In genomic region chr12:80133011-80133545, GRCm38 (mm10) we compare ENCODE assay signal across 8 mouse cellular contexts. TPM values are rescaled to one million over a fixed set of nuclear protein-coding genes. Genes with fewer than 3 reads are reported as not detected.
DNase-seq lines count a peak whose midpoint lies in the region; ATAC-seq and TF ChIP-seq lines count a peak whose summit lies in the region.

No protein-coding gene starts in this region.

- H3K4me3 ChIP-seq in left cerebral cortex, adult 2 months: peak overlapping the region; percentile 84
- H3K4me3 ChIP-seq in embryonic facial prominence, embryonic 11.5 days (ENCODE audit: low read depth, low read length): no peak overlapping the region
- H3K4me3 ChIP-seq in intestine, postnatal 0 days (ENCODE audit: low read depth, low read length): peak overlapping the region; percentile 59
- H3K4me3 ChIP-seq in neural tube, embryonic 14.5 days (ENCODE audit: low read depth, low read length): 0 out of 2 replicates have a peak overlapping the region, but pooled peaks have one; percentile 53

- intact Hi-C loops in left cerebral cortex, adult 2 months (cut with DNase I): loop anchor here (5.0 kb wide), 2 partner anchors 606 to 826 kb away; no protein-coding TSS in a partner anchor
- intact Hi-C loops in left cerebral cortex, postnatal 4 days (cut with DNase I): loop anchor here (5.0 kb wide), 1 partner anchor 776 kb away; no protein-coding TSS in a partner anchor
- intact Hi-C loops in gastrocnemius, postnatal 14 days (cut with DNase I; ENCODE audit: low total_unique reads): no loop called here

- no peak overlapping the region for H3K9ac ChIP-seq in embryonic facial prominence, embryonic 11.5 days (replicated peaks; ENCODE audit: low read length)
- peak overlapping the region; percentile 89; the same call in 1 of the 2 replicates for H3K9ac ChIP-seq in intestine, postnatal 0 days (ENCODE audit: low read depth, low read length)
- no peak overlapping the region; the same call in 1 of the 2 replicates for H3K9ac ChIP-seq in neural tube, embryonic 14.5 days (replicated peaks; ENCODE audit: low read depth, low read length)

- no peak for DNase-seq in left cerebral cortex, adult 2 months (ENCODE audit: extremely low spot score in 1 of 2, low spot score in 2 of 2)
- no peak for DNase-seq in left cerebral cortex, postnatal 4 days
- DNase-seq in embryonic facial prominence, embryonic 11.5 days (ENCODE audit: low spot score): peak; percentile 20
- DNase-seq in right cerebral cortex, postnatal 4 days: no peak
- no peak for DNase-seq in layer of hippocampus, postnatal 25 days (ENCODE audit: extremely low spot score in 1 of 2, low spot score in 1 of 2)
- DNase-seq in gastrocnemius, postnatal 14 days: no peak

- ATAC-seq in embryonic facial prominence, embryonic 11.5 days (replicated peaks; ENCODE audit: insufficient number of reproducible peaks, low FRiP score, low TSS enrichment, low read depth): peak; percentile 11; the same call in 1 of the 2 replicates
- ATAC-seq in intestine, postnatal 0 days: no peak
- peak; percentile 29; the same call in 1 of the 2 replicates for ATAC-seq in neural tube, embryonic 14.5 days (ENCODE audit: low read depth)

- no peak overlapping the region for H3K4me2 ChIP-seq in embryonic facial prominence, embryonic 11.5 days (ENCODE audit: low read depth, low read length)
- H3K4me2 ChIP-seq in intestine, postnatal 0 days (replicated peaks; ENCODE audit: low read depth): peak overlapping the region; percentile 70
- H3K4me2 ChIP-seq in neural tube, embryonic 14.5 days (ENCODE audit: low read depth, low read length): peak overlapping the region; percentile 75; the same call in 1 of the 2 replicates

- H3K27ac ChIP-seq in left cerebral cortex, adult 2 months: peak overlapping the region; percentile 99
- H3K27ac ChIP-seq in embryonic facial prominence, embryonic 11.5 days (replicated peaks; ENCODE audit: low read depth, low read length): 0 out of 2 replicates have a peak overlapping the region, but pooled peaks have one; percentile 95
- H3K27ac ChIP-seq in intestine, postnatal 0 days (ENCODE audit: low read depth, low read length): peak overlapping the region; percentile 99; the same call in 1 of the 2 replicates
- H3K27ac ChIP-seq in neural tube, embryonic 14.5 days (ENCODE audit: low read depth, low read length): peak overlapping the region; percentile 94; the same call in 1 of the 2 replicates

- H3K4me1 ChIP-seq in embryonic facial prominence, embryonic 11.5 days (ENCODE audit: control insufficient read depth, insufficient read depth, low read length): peaks cover 12% of the 10 kb centered on the region
- peaks cover 13% of the 10 kb centered on the region for H3K4me1 ChIP-seq in intestine, postnatal 0 days (replicated peaks; ENCODE audit: control insufficient read depth, insufficient read depth, low read length)
- H3K4me1 ChIP-seq in neural tube, embryonic 14.5 days (ENCODE audit: control insufficient read depth, insufficient read depth, low read length): peaks cover 20% of the 10 kb centered on the region

- no peak; the same call in 1 of the 2 replicates for TF ChIP-seq CTCF in left cerebral cortex, adult 2 months (IDR thresholded peaks at IDR 0.05)
- TF ChIP-seq CTCF in intestine, postnatal 0 days (IDR thresholded peaks at IDR 0.05; ENCODE audit: low read depth): no peak

- 39% methylated on average over 9 of the region's 9 CpGs for WGBS in embryonic facial prominence, embryonic 11.5 days
- 43% methylated on average over 9 of the region's 9 CpGs for WGBS in intestine, postnatal 0 days
- whole genome bisulfite sequencing in neural tube, embryonic 14.5 days: 38% methylated on average over 9 of the region's 9 CpGs

- H3K9me3 ChIP-seq in embryonic facial prominence, embryonic 11.5 days (replicated peaks; ENCODE audit: control insufficient read depth, low read length): no peaks in the 10 kb centered on the region
- H3K9me3 ChIP-seq in intestine, postnatal 0 days (ENCODE audit: control insufficient read depth): no peaks in the 10 kb centered on the region
- no peaks in the 10 kb centered on the region for H3K9me3 ChIP-seq in neural tube, embryonic 14.5 days (ENCODE audit: control insufficient read depth, low read length)

- H3K27me3 ChIP-seq in embryonic facial prominence, embryonic 11.5 days (ENCODE audit: control insufficient read depth, insufficient read depth, low read length): no peaks in the 10 kb centered on the region
- no peaks in the 10 kb centered on the region for H3K27me3 ChIP-seq in intestine, postnatal 0 days (replicated peaks; ENCODE audit: control insufficient read depth, insufficient read depth, low read length)
- H3K27me3 ChIP-seq in neural tube, embryonic 14.5 days (ENCODE audit: control insufficient read depth, insufficient read depth, low read length): no peaks in the 10 kb centered on the region

- H3K36me3 ChIP-seq in embryonic facial prominence, embryonic 11.5 days (replicated peaks; ENCODE audit: control insufficient read depth, insufficient read depth, low read depth, low read length): no peaks in the 10 kb centered on the region
- no peaks in the 10 kb centered on the region for H3K36me3 ChIP-seq in intestine, postnatal 0 days (ENCODE audit: control insufficient read depth, insufficient read depth)
- H3K36me3 ChIP-seq in neural tube, embryonic 14.5 days (ENCODE audit: control insufficient read depth, insufficient read depth, low read length): no peaks in the 10 kb centered on the region

RNA-seq across cellular contexts. Expression of gene Zfp36l1, which starts 20.3 kb away (rescaled TPM):
- 10 to 100 TPM; 32.7 to 39.2 TPM for total RNA-seq in left cerebral cortex, adult 2 months (2021)
- 10 to 100 TPM; 47.2 to 54.4 TPM for total RNA-seq in left cerebral cortex, postnatal 4 days (2021)
- polyA plus RNA-seq in embryonic facial prominence, embryonic 11.5 days (2014; fragmentation: Nextera tagmentation; extraction: Ambion mirVana): 154 and 160 TPM in 2 replicates
- polyA plus RNA-seq in intestine, postnatal 0 days (2015; fragmentation: Nextera tagmentation; extraction: Ambion mirVana): 77.9 and 80.7 TPM in 2 replicates
- polyA plus RNA-seq in neural tube, embryonic 14.5 days (2014; fragmentation: Nextera tagmentation; extraction: Ambion mirVana): 26.6 and 41.0 TPM in 2 replicates
- 10 to 100 TPM; 37.2 to 40.8 TPM for total RNA-seq in layer of hippocampus, postnatal 25 days (2021)
- total RNA-seq in gastrocnemius, postnatal 14 days (2021): 10 to 100 TPM; 42.4 to 53.9 TPM
